Mouse (Mus musculus) leukemia stem cell, adult 10-12 weeks (primary cell): ENCODE results near the gene Gm20830. TPM values are rescaled to one million over a fixed set of nuclear protein-coding genes. Genes with fewer than 3 reads are reported as not detected.

ENCODE experiments used
- polyA plus RNA-seq: library from polyadenylated mRNA; stranded (reverse); fragments of >175 nt; gene quantifications from 2 replicates; pipeline ENCODE4 v1.2.3, GENCODE M21; 2012; ENCODE audit warnings: low replicate concordance

Gm20830 gene
- not detected in 2 replicates for polyA plus RNA-seq

DNA sequence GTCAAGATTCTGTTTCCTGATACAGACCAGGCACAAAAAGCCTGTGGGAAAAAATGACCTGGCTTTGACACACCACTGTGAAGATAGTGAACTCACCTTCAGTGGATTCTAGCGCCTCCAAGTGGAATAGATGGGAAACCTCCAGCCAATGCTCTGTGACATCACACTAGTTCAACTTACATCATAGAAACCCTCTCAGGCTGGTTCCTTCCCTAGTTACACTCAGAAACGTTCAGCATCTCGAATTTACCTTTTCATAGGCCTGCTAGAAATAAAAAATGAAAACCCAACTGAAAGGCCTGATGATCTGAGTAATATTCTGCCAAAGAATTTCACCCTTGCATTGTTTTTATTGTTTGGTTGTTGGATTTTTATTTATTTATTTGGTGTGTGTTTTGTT lies at the start of gene Gm20830:
TSS of gene Gm20830 (minus strand) at position 101 of the 400 bp plus-strand sequence.

Other genes starting within 250 kb of the Gm20830 start
- gene Gm21719, start 235.4 kb downstream of the Gm20830 start, polyA plus RNA-seq, result not detected in 2 replicates